Mouse (Mus musculus) lung, postnatal 10 days (tissue): ENCODE data around the gene Elavl3.
A peak's percentile ranks its signal among the peaks of the same experiment; 100 is the strongest.

Experiments used
- DNase-seq: peaks from one replicate; pipeline ENCODE4 v3.0.0; 2021

Elavl3 gene

GRCm38 (mm10) chr9:22002194-22003162 lies 49.3 kb downstream of the Elavl3 start, which contains the start of the genes Ccdc151 and Prkcsh:
TSS of gene Ccdc151 (minus strand) at chr9:22002634.
TSS of gene Prkcsh (plus strand) at chr9:22002806.
- peak; percentile 100 for DNase-seq

- no peak for DNase-seq
These were observed 50.2 kb downstream of the Elavl3 start for GRCm38 (mm10) chr9:22001633-22002032.

- DNase-seq, result no peak
These were observed 51.5 kb downstream of the Elavl3 start for GRCm38 (mm10) chr9:22000296-22000695.

GRCm38 (mm10) chr9:21996178-21996867 lies 55.5 kb downstream of the Elavl3 start:
- DNase-seq, result no peak

GRCm38 (mm10) chr9:21992227-21992626 lies 59.6 kb downstream of the Elavl3 start:
- no peak for DNase-seq

GRCm38 (mm10) chr9:21989230-21990110 lies 62.4 kb downstream of the Elavl3 start, which contains the start of gene Rgl3:
TSS of gene Rgl3 (minus strand) at chr9:21989446.
- peak; percentile 79 for DNase-seq

GRCm38 (mm10) chr9:21988421-21989101 lies 63.3 kb downstream of the Elavl3 start:
- peak; percentile 41 for DNase-seq

- DNase-seq, result no peak
These were observed 64.1 kb downstream of the Elavl3 start for GRCm38 (mm10) chr9:21987592-21988342.

- DNase-seq, result no peak
These were observed 67.9 kb downstream of the Elavl3 start for GRCm38 (mm10) chr9:21983911-21984310.

GRCm38 (mm10) chr9:21978398-21979128 lies 73.3 kb downstream of the Elavl3 start:
- DNase-seq, result no peak

- no peak for DNase-seq
These were observed 73.9 kb downstream of the Elavl3 start for GRCm38 (mm10) chr9:21977972-21978371.

- DNase-seq, result no peak
These were observed 74.5 kb downstream of the Elavl3 start for GRCm38 (mm10) chr9:21977331-21977730.

- DNase-seq, result no peak
These were observed 75.1 kb downstream of the Elavl3 start for GRCm38 (mm10) chr9:21976626-21977175.

GRCm38 (mm10) chr9:21969304-21969703 lies 82.5 kb downstream of the Elavl3 start:
- no peak for DNase-seq

GRCm38 (mm10) chr9:21968883-21969282 lies 82.9 kb downstream of the Elavl3 start:
- no peak for DNase-seq
